Mouse (Mus musculus) liver, embryonic 13.5 days (tissue): Measurements from ENCODE around the gene Wipi1. TPM values are rescaled to one million over a fixed set of nuclear protein-coding genes. Genes with fewer than 3 reads are reported as not detected.
A peak's percentile ranks its signal among the peaks of the same experiment; 100 is the strongest.
"Not testable (repeated sequence)": the region's sequence is repeated elsewhere in the genome, so short reads cannot be mapped to it uniquely, and the experiment has no call there.

Experiments
- ATAC-seq: fragments of 200-750 bp; cut with Nextera tagmentation; 2 replicates; pipeline ENCODE4 v1.8.0; 2017; ENCODE audit warnings: low read depth, mild to moderate bottlenecking, moderate number of reproducible peaks, moderate library complexity
- DNase-seq: peaks from one replicate; pipeline ENCODE4 v3.0.0; 2022
- H3K27ac ChIP-seq: fragments of 300-500 bp; sonication (generic); 2 replicates; pipeline ENCODE4 v1.5.1; 2015; ENCODE audit warnings: moderate library complexity, mild to moderate bottlenecking, inconsistent platforms
- H3K27me3 ChIP-seq: fragments of 300-500 bp; sonication (generic); 2 replicates; pipeline ENCODE4 v1.6.1; 2015; ENCODE audit warnings: mild to moderate bottlenecking, inconsistent platforms
- H3K36me3 ChIP-seq: fragments of 300-500 bp; sonication (generic); 2 replicates; pipeline ENCODE4 v1.6.1; 2015; ENCODE audit warnings: mild to moderate bottlenecking, inconsistent platforms
- H3K4me1 ChIP-seq: fragments of 300-500 bp; sonication (generic); replicated peaks from 2 replicates; pipeline ENCODE4 v1.6.1; 2015; ENCODE audit warnings: inconsistent platforms
- H3K4me2 ChIP-seq: fragments of 300-500 bp; sonication (generic); 2 replicates; pipeline ENCODE4 v1.6.1; 2015; ENCODE audit warnings: inconsistent platforms, mild to moderate bottlenecking, moderate library complexity
- H3K4me3 ChIP-seq: fragments of 300-500 bp; sonication (generic); replicated peaks from 2 replicates; pipeline ENCODE4 v1.5.1; 2015; ENCODE audit warnings: mild to moderate bottlenecking, inconsistent platforms
- H3K9ac ChIP-seq: fragments of 300-500 bp; sonication (generic); 2 replicates; pipeline ENCODE4 v1.6.1; 2015; ENCODE audit warnings: mild to moderate bottlenecking, inconsistent platforms
- H3K9me3 ChIP-seq: fragments of 300-500 bp; sonication (generic); replicated peaks from 2 replicates; pipeline ENCODE4 v1.6.1; 2016; ENCODE audit warnings: inconsistent platforms
- WGBS: fragments of 180-500 bp; shearing (Covaris S2); methylation state at CpG from one replicate; pipeline ENCODE4 v1.1.7; 2015; ENCODE audit not compliant: insufficient replicate concordance; 5-methylcytosine and 5-hydroxymethylcytosine counted together
- polyA plus RNA-seq: library from polyadenylated mRNA; unstranded; fragments of >200 nt; fragmentation: Nextera tagmentation; extraction: Ambion mirVana; gene quantifications from 2 replicates; pipeline ENCODE4 v1.2.1, GENCODE M21; 2015

Wipi1 gene
- polyA plus RNA-seq, result 28.3 and 29.1 TPM in 2 replicates

GRCm38 (mm10) chr11:109611303-109612149 is at the start of gene Wipi1:
Wipi1 (minus strand) TSS chr11:109611967.
- DNase-seq (peak; percentile 99), ATAC-seq (peak; percentile 89)
- Histone ChIP-seq H3K27me3 (no peaks in the 10 kb centered on the region), H3K9ac (peak within 1 kb of the TSS; percentile 91), H3K36me3 (peaks cover 5% of the 10 kb centered on the region; the same call in 1 of the 2 replicates), H3K4me1 (peaks cover 69% of the 10 kb centered on the region), H3K9me3 (no peaks in the 10 kb centered on the region), H3K4me2 (peak within 1 kb of the TSS; percentile 89), H3K4me3 (peak within 1 kb of the TSS; percentile 89), H3K27ac (peak within 1 kb of the TSS; percentile 99)
- under 1% methylated on average over 58 of the region's 58 CpGs for WGBS

DNA sequence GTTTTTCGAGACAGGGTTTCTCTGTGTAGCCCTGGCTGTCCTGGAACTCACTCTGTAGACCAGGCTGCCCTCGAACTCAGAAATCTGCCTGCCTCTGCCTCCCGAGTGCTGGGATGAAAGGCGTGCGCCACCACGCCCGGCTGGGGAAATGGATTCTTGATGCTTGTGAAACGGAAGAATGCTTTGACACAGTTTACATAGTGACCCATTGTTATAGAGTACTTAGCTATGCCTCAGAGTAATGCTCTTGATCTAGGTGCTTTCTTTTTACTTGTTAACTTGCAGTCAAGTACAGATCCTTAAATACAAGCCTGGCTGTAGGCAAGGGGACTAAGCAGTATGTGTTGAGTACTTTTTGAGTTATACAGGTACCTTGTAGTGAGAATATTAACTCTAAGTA is 48.8 kb upstream of the Wipi1 start:
- not testable (repeated sequence) for DNase-seq, H3K9ac ChIP-seq, H3K27me3 ChIP-seq, H3K4me2 ChIP-seq, H3K27ac ChIP-seq, H3K4me3 ChIP-seq, ATAC-seq, H3K9me3 ChIP-seq
- peaks cover 81% of the 10 kb centered on the region for H3K36me3 ChIP-seq
- peaks cover 18% of the 10 kb centered on the region for H3K4me1 ChIP-seq
- 79% methylated on average over 8 of the region's 8 CpGs for WGBS

- no peak overlapping the region for H3K4me3 ChIP-seq
- 24% methylated on average over 7 of the region's 7 CpGs for WGBS
- H3K27me3 ChIP-seq, result no peaks in the 10 kb centered on the region
- peaks cover 56% of the 10 kb centered on the region for H3K4me1 ChIP-seq
- DNase-seq (peak; percentile 43), ATAC-seq (peak; percentile 78)
- no peaks in the 10 kb centered on the region for H3K9me3 ChIP-seq
- peak overlapping the region; percentile 26 for H3K4me2 ChIP-seq
- peaks cover 64% of the 10 kb centered on the region for H3K36me3 ChIP-seq
- peak overlapping the region; percentile 8; the same call in 1 of the 2 replicates for H3K9ac ChIP-seq
- H3K27ac ChIP-seq, result peak overlapping the region; percentile 40
Measured at GRCm38 (mm10) chr11:109656232-109656631, 44.5 kb upstream of the Wipi1 start.

DNA sequence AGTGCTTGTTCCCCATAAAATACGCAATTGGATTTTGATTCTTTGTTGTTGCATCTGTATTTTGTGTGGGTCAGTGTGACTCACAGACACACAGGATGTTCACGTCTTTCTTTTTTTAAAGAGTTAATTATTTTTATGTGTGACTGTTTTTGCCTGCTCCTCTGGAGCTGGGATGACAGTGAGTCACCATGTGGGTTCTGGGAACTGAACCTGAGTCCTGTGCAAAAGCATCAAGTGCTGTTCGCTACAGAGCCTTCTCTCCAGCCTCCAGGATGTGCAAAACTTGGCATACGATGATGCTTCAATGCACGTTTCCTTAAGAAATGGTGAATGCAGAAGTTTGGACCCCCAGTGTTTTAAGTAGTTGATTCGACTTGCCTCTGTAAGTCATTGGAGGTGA is 42.8 kb upstream of the Wipi1 start:
- no peak for ATAC-seq

GRCm38 (mm10) chr11:109653201-109653600 is 41.4 kb upstream of the Wipi1 start:
- no peak for ATAC-seq
- no peak overlapping the region for H3K4me3 ChIP-seq
- peaks cover 11% of the 10 kb centered on the region for H3K27me3 ChIP-seq
- no peaks in the 10 kb centered on the region for H3K9me3 ChIP-seq
- H3K27ac ChIP-seq, result no peak overlapping the region
- peak overlapping the region; percentile 94; the same call in 1 of the 2 replicates for H3K9ac ChIP-seq
- H3K36me3 ChIP-seq, result peaks cover 43% of the 10 kb centered on the region
- DNase-seq, result no peak
- H3K4me1 ChIP-seq, result peaks cover 77% of the 10 kb centered on the region
- 71% methylated on average over 8 of the region's 8 CpGs for WGBS
- peak overlapping the region; percentile 94 for H3K4me2 ChIP-seq

More for the DNA sequence above, 42.8 kb upstream of the Wipi1 start:
- peaks cover 64% of the 10 kb centered on the region for H3K4me1 ChIP-seq
- no peaks in the 10 kb centered on the region for H3K9me3 ChIP-seq
- no peak overlapping the region for H3K4me2 ChIP-seq
- no peaks in the 10 kb centered on the region for H3K27me3 ChIP-seq
- H3K4me3 ChIP-seq, result no peak overlapping the region
- H3K9ac ChIP-seq, result no peak overlapping the region
- DNase-seq, result no peak
- no peak overlapping the region for H3K27ac ChIP-seq
- peaks cover 48% of the 10 kb centered on the region for H3K36me3 ChIP-seq
- WGBS, result 89% methylated on average over 6 of the region's 6 CpGs

GRCm38 (mm10) chr11:109652505-109652904 is 40.7 kb upstream of the Wipi1 start:
- H3K9ac ChIP-seq, result peak overlapping the region; percentile 94
- peaks cover 11% of the 10 kb centered on the region for H3K27me3 ChIP-seq
- peak overlapping the region; percentile 91 for H3K27ac ChIP-seq
- H3K4me3 ChIP-seq, result peak overlapping the region; percentile 97
- H3K9me3 ChIP-seq, result no peaks in the 10 kb centered on the region
- ATAC-seq (no peak), DNase-seq (no peak)
- peak overlapping the region; percentile 94 for H3K4me2 ChIP-seq
- peaks cover 38% of the 10 kb centered on the region for H3K36me3 ChIP-seq
- 31% methylated on average over 6 of the region's 6 CpGs for WGBS
- H3K4me1 ChIP-seq, result peaks cover 77% of the 10 kb centered on the region

- Histone ChIP-seq H3K9ac (peak overlapping the region; percentile 94), H3K36me3 (peaks cover 31% of the 10 kb centered on the region), H3K9me3 (no peaks in the 10 kb centered on the region), H3K4me2 (peak overlapping the region; percentile 94), H3K27ac (peak overlapping the region; percentile 91), H3K4me1 (peaks cover 69% of the 10 kb centered on the region), H3K27me3 (peaks cover 11% of the 10 kb centered on the region), H3K4me3 (peak overlapping the region; percentile 97)
- peak; percentile 22 for DNase-seq
- ATAC-seq, result peak; percentile 3
- WGBS, result 2% methylated on average over 21 of the region's 21 CpGs
Measured at GRCm38 (mm10) chr11:109651566-109652024, 39.8 kb upstream of the Wipi1 start.

DNA sequence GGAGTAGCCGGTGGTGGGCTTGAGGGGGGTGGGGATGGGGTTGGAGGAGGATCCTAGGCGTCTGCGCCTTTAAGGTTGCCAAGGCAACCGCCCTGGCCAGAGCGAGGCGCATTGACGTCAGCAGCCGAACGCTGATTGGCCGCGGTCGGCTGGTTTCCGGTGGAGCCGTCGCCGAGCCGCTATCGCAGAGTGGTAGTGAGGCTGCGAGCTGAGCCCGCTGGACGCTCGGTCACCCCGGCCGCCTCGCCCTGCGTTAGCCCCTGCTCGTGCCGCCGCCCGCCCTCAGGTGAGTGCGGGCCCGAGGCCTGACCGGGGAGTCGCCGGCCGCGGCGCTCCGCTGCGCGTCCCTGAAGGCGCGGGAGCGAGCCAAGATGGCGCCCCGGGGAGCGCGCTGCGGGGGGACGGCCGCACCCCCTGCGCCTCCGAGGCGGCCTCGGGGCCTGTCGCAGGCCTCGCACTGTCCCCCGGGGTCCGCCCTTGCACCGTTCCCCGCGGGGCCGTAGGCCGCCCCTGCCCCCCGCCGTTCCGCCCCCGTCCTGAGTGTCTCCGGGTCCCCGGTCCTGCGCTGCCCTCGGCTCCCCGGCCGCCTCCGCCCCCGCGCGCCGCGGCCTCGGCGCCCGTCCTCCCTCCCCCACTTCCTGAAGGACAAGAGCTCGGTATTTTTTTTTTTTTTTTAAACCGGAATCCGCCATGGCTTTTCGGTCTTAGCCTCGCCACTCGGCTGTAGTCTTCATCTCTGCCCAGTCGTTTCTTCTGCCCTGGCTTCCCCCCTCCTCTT is 39.2 kb upstream of the Wipi1 start:
- H3K4me2 ChIP-seq, result peak overlapping the region; percentile 94
- peaks cover 26% of the 10 kb centered on the region for H3K36me3 ChIP-seq
- H3K9me3 ChIP-seq, result no peaks in the 10 kb centered on the region
- H3K4me3 ChIP-seq, result peak overlapping the region; percentile 97
- peak overlapping the region; percentile 91 for H3K27ac ChIP-seq
- under 1% methylated on average over 84 of the region's 90 CpGs for WGBS
- ATAC-seq (peak; percentile 93), DNase-seq (peak; percentile 84)
- peaks cover 63% of the 10 kb centered on the region for H3K4me1 ChIP-seq
- H3K9ac ChIP-seq, result peak overlapping the region; percentile 94
- peaks cover 11% of the 10 kb centered on the region for H3K27me3 ChIP-seq

DNA sequence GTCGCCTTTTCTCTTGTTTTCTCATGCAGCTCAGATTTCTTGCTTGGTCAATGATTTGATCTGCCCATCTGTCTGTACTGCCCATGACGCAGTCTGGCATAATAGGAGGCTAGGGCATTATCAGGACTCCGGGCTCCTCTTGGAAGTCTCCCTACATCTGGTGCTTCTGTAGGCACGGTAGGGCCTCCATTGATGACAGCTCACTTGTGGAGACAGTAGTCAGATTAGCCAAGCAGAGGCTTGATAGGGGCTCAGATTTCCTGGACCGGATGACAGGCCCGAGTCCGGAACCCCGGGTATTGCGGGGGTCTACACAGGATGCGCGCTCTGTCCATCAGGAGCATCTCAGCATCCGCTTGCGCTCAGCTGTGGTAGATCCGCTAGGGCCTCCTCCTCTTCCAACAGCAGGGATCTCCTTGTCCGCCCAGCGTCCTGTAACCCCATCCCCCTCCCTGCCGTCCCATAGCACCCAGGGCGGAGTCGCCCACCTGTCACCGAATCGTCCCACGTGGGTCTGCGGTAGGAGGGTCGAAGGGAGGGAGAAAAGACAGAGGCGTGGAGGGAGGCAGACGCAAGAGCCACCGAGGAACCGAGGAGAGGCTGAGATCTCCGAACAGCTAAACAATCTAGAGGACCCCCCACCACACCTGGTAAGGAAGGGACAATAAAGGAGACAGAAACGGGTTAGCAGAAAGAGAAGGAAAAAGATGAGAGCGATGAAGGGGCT is 38.4 kb upstream of the Wipi1 start:
- WGBS, result under 1% methylated on average over 31 of the region's 31 CpGs
- no peaks in the 10 kb centered on the region for H3K9me3 ChIP-seq
- DNase-seq (peak; percentile 60), ATAC-seq (peak; percentile 45)
- peak overlapping the region; percentile 94 for H3K9ac ChIP-seq
- peaks cover 19% of the 10 kb centered on the region for H3K36me3 ChIP-seq
- no peak overlapping the region for H3K27ac ChIP-seq
- peak overlapping the region; percentile 97 for H3K4me3 ChIP-seq
- peak overlapping the region; percentile 94 for H3K4me2 ChIP-seq
- H3K4me1 ChIP-seq, result peaks cover 55% of the 10 kb centered on the region
- H3K27me3 ChIP-seq, result peaks cover 11% of the 10 kb centered on the region

GRCm38 (mm10) chr11:109649206-109649605 is 37.4 kb upstream of the Wipi1 start, which contains the start of gene Prkar1a:
Prkar1a (plus strand) TSS chr11:109649405.
- peaks cover 11% of the 10 kb centered on the region for H3K27me3 ChIP-seq
- H3K4me3 ChIP-seq, result peak within 1 kb of the TSS; percentile 97
- H3K9me3 ChIP-seq, result no peaks in the 10 kb centered on the region
- H3K27ac ChIP-seq, result no peak within 1 kb of the TSS
- DNase-seq (no peak), ATAC-seq (no peak)
- 4% methylated on average over 8 of the region's 8 CpGs for WGBS
- H3K4me2 ChIP-seq, result peak within 1 kb of the TSS; percentile 94
- peaks cover 47% of the 10 kb centered on the region for H3K4me1 ChIP-seq
- H3K9ac ChIP-seq, result peak within 1 kb of the TSS; percentile 94
- peaks cover 10% of the 10 kb centered on the region for H3K36me3 ChIP-seq
